Mouse (Mus musculus) ES-E14 (cell line): ENCODE data around the gene Fermt3.

Source experiments
- HCFC1 ChIP-seq: IDR thresholded peaks from 2 replicates; pipeline ENCODE4 v1.6.1; 2012; ENCODE audit warnings: low read length, inconsistent platforms, borderline replicate concordance; ENCODE audit not compliant: insufficient read depth
- MAFK ChIP-seq: IDR thresholded peaks from 2 replicates; pipeline ENCODE4 v1.6.1; 2014; ENCODE audit warnings: mild to moderate bottlenecking, low read depth, low read length, inconsistent platforms; ENCODE audit not compliant: insufficient read depth

DNA sequence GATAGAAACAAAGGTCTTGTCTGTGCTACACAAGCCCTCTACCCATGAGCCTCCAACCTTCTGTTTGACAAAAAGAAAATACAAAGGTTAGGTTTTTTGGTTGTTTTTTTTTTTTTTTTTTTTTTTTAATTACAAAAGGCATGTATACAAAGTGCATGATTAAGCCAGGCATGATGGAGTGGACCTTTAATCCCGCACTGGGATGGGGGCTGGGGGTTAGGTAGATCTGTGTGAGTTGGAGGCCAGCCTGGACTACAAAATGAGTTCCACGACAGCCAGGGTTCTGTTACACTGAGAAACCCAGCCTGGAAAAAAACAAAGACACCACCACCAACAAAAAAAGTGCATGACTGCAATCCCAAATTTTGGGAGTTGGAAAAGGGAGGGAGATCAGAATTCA is 21.9 kb upstream of the Fermt3 start:
- TF ChIP-seq MAFK (no peak), HCFC1 (no peak)
